Mouse (Mus musculus) bone marrow macrophage, adult 2 months (primary cell): Measurements from ENCODE around the gene Adgrf5.

ENCODE experiments used
- CTCF ChIP-seq: IDR thresholded peaks from 2 replicates; pipeline ENCODE4 v1.5.1; 2012; ENCODE audit warnings: low read depth, mild to moderate bottlenecking, low read length, moderate library complexity
- POLR2A ChIP-seq: IDR thresholded peaks from 2 replicates; pipeline ENCODE4 v1.6.1; 2012; ENCODE audit warnings: mild to moderate bottlenecking, low read depth, low read length, borderline replicate concordance

DNA sequence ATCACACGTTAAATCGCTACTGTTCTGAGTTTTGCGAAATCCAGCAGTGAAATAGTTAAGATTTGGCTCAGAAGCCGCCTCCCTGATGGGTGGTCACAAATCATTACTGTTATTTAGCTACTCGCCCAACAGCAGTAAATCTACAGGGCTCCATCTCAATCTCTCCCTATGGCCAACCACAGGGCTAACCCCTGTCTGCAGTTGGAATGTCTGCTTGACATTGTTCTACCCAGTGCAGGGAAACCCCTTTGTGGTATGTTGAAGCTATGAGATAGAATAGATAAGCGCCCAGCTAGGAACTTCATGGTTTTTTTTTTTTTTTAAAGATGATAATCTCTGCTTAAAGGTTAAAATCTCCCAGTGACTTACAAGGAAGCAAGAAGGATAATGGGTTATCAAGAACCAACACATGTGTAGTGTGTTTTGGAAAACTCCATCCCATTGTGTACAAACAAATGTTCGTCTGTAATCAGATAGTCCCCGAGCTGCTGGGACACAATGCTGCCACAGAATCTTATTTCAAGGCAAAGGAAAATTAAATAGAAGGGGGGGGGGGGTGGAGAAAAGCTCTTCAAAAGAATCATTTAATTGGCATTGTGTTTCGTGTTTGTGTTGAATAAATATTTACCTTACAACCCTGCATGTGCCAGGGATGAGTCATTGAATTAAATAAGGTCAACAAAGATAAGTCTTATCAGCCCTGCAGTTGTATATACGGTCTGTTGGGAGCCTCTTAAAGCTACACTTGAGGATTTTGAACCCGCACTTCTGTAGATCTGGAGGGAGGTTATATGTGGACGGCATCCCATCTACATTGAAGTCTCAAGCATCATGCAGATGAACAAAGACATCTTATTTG lies 35.4 kb downstream of the Adgrf5 start:
- TF ChIP-seq CTCF: no peak
- no peak for TF ChIP-seq POLR2A
